Comparison of ENCODE assay signal across 8 mouse cellular contexts in genomic region chr11:120643601-120643987, GRCm38 (mm10). TPM values are rescaled to one million over a fixed set of nuclear protein-coding genes. Genes with fewer than 3 reads are reported as not detected.
A peak's percentile ranks its signal among the peaks of the same experiment; 100 is the strongest.
DNase-seq lines count a peak whose midpoint lies in the region; ATAC-seq and TF ChIP-seq lines count a peak whose summit lies in the region.

Pycr1 (minus strand) TSS chr11:120643769.

- peak; percentile 37; the same call in 1 of the 2 replicates for TF ChIP-seq POLR2A in bone marrow, adult 2 months (IDR thresholded peaks at IDR 0.05; ENCODE audit: borderline replicate concordance, control insufficient read depth, low read depth, low read length)

- H3K27me3 ChIP-seq in embryonic facial prominence, embryonic 15.5 days: peaks cover 11% of the 10 kb centered on the region
- peaks cover 27% of the 10 kb centered on the region for H3K27me3 ChIP-seq in heart, embryonic 10.5 days (ENCODE audit: insufficient read depth, poor library complexity, severe bottlenecking)
- H3K27me3 ChIP-seq in kidney, embryonic 15.5 days: peaks cover 22% of the 10 kb centered on the region; the same call in 1 of the 2 replicates

- peak within 1 kb of the TSS; percentile 63 for H3K9ac ChIP-seq in embryonic facial prominence, embryonic 15.5 days
- H3K9ac ChIP-seq in kidney, embryonic 15.5 days: peak within 1 kb of the TSS; percentile 66

- WGBS in bone marrow, adult 2 months: 0% methylated on average over 15 of the region's 15 CpGs
- WGBS in embryonic facial prominence, embryonic 15.5 days: 0% methylated on average over 15 of the region's 15 CpGs
- WGBS in heart, embryonic 10.5 days: under 1% methylated on average over 15 of the region's 15 CpGs
- under 1% methylated on average over 15 of the region's 15 CpGs for WGBS in kidney, embryonic 15.5 days

- peak within 1 kb of the TSS; percentile 96 for H3K4me2 ChIP-seq in embryonic facial prominence, embryonic 15.5 days (replicated peaks)
- H3K4me2 ChIP-seq in kidney, embryonic 15.5 days: peak within 1 kb of the TSS; percentile 78

- peak; percentile 95 for DNase-seq in 416B (ENCODE audit: low read depth)
- peak; percentile 98 for DNase-seq in heart, embryonic 10.5 days (ENCODE audit: low spot score)
- peak; percentile 95 for DNase-seq in liver
- DNase-seq in spleen, postnatal 4 days (ENCODE audit: low spot score in 2 of 2): peak; percentile 93 to 96

- no peak within 1 kb of the TSS for H3K27ac ChIP-seq in bone marrow, adult 2 months (ENCODE audit: control insufficient read depth, insufficient read depth, low read depth, low read length, poor library complexity)
- peak within 1 kb of the TSS; percentile 74 for H3K27ac ChIP-seq in embryonic facial prominence, embryonic 15.5 days (replicated peaks)
- peak within 1 kb of the TSS; percentile 86 for H3K27ac ChIP-seq in heart, embryonic 10.5 days
- H3K27ac ChIP-seq in kidney, embryonic 15.5 days: 0 out of 2 replicates have a peak within 1 kb of the TSS, but pooled peaks have one; percentile 45

- peaks cover 3% of the 10 kb centered on the region; the same call in 1 of the 2 replicates for H3K4me1 ChIP-seq in bone marrow, adult 2 months (ENCODE audit: control insufficient read depth, insufficient read depth, low read length)
- H3K4me1 ChIP-seq in embryonic facial prominence, embryonic 15.5 days: peaks cover 29% of the 10 kb centered on the region
- peaks cover 46% of the 10 kb centered on the region for H3K4me1 ChIP-seq in heart, embryonic 10.5 days
- peaks cover 27% of the 10 kb centered on the region for H3K4me1 ChIP-seq in kidney, embryonic 15.5 days

- H3K4me3 ChIP-seq in bone marrow, adult 2 months (replicated peaks; ENCODE audit: control insufficient read depth, low read depth, low read length): peak within 1 kb of the TSS; percentile 50
- peak within 1 kb of the TSS; percentile 55 for H3K4me3 ChIP-seq in embryonic facial prominence, embryonic 15.5 days (replicated peaks)
- H3K4me3 ChIP-seq in heart, embryonic 10.5 days: peak within 1 kb of the TSS; percentile 68
- peak within 1 kb of the TSS; percentile 50 for H3K4me3 ChIP-seq in kidney, embryonic 15.5 days (replicated peaks)

- no peaks in the 10 kb centered on the region for H3K36me3 ChIP-seq in embryonic facial prominence, embryonic 15.5 days
- no peaks in the 10 kb centered on the region for H3K36me3 ChIP-seq in heart, embryonic 10.5 days
- H3K36me3 ChIP-seq in kidney, embryonic 15.5 days: no peaks in the 10 kb centered on the region

- peak; percentile 99 for ATAC-seq in embryonic facial prominence, embryonic 15.5 days (ENCODE audit: insufficient number of reproducible peaks, low FRiP score, low TSS enrichment, low read depth)
- ATAC-seq in kidney, embryonic 15.5 days (replicated peaks; ENCODE audit: low FRiP score): peak; percentile 99
- peak; percentile 94 for ATAC-seq in monocyte, adult 5-6 weeks (replicated peaks; ENCODE audit: insufficient number of reproducible peaks, low FRiP score, low TSS enrichment, poor library complexity, severe bottlenecking)

- H3K9me3 ChIP-seq in embryonic facial prominence, embryonic 15.5 days (replicated peaks): no peaks in the 10 kb centered on the region
- no peaks in the 10 kb centered on the region for H3K9me3 ChIP-seq in heart, embryonic 10.5 days
- no peaks in the 10 kb centered on the region for H3K9me3 ChIP-seq in kidney, embryonic 15.5 days (replicated peaks)

- TF ChIP-seq CTCF in bone marrow, adult 2 months (IDR thresholded peaks at IDR 0.05; ENCODE audit: control insufficient read depth, insufficient read depth, low read length): no peak

RNA-seq across cellular contexts. Expression of gene Pycr1, which starts in this region (rescaled TPM):
- polyA plus RNA-seq in bone marrow, adult 2 months (2011; ENCODE audit: insufficient read depth, insufficient read length, low replicate concordance, missing spikeins): 2.3 TPM in 1 of 2 replicates, not detected in the other
- 53.8 and 54.5 TPM in 2 replicates for polyA plus RNA-seq in embryonic facial prominence, embryonic 15.5 days (2015; fragmentation: Nextera tagmentation; extraction: Ambion mirVana)
- 28.5 and 29.9 TPM in 2 replicates for polyA plus RNA-seq in heart, embryonic 10.5 days (2016; fragmentation: Nextera tagmentation; extraction: Ambion mirVana)
- polyA plus RNA-seq in kidney, embryonic 15.5 days (2015; fragmentation: Nextera tagmentation; extraction: Ambion mirVana): 25.4 and 29.3 TPM in 2 replicates
- 0.57 to 0.58 TPM in 2 of 3 replicates, not detected in the other for total RNA-seq in monocyte, adult 5-6 weeks (2017)

Comparison
In these comparisons a context has a peak if more than half of its experiments do, and no peak if none do; other contexts are left out.
1. Peak in ATAC-seq in monocyte, adult 5-6 weeks; RNA of the gene not detected or under 1 TPM.